Mouse (Mus musculus): ENCODE measurements around the gene 6430571L13Rik. TPM values are rescaled to one million over a fixed set of nuclear protein-coding genes. Genes with fewer than 3 reads are reported as not detected.
A peak's percentile ranks its signal among the peaks of the same experiment; 100 is the strongest.

Gene 6430571L13Rik
- total and polyA plus RNA-seq, 3 experiments, result 0.09 to 0.72 (median 0.11) TPM

- Histone ChIP-seq H3K36me3 (replicated peaks in 1 of 2; ENCODE audit: control insufficient read depth in 1 of 2, insufficient read depth in 1 of 2, low read length in 1 of 2) (no peaks in the 10 kb centered on the region), H3K27ac (ENCODE audit: insufficient read depth, low read depth) (no peak overlapping the region), H3K27me3 (replicated peaks) (peaks cover 84% of the 10 kb centered on the region), H3K9ac (ENCODE audit: insufficient read depth, low read depth) (no peak overlapping the region), H3K4me1 (ENCODE audit: control insufficient read depth in 1 of 2, insufficient read depth in 2 of 2) (peaks cover 3 to 7% of the 10 kb centered on the region in 2 experiments; a peak in 3 of 4 replicates), H3K79me2 (replicated peaks; ENCODE audit: control insufficient read depth, extremely low read depth, insufficient read depth, poor library complexity, severe bottlenecking) (no peaks in the 10 kb centered on the region), H3K4me2 (ENCODE audit: insufficient read depth, low read depth, poor library complexity, severe bottlenecking) (no peak overlapping the region), H3K9me3 (replicated peaks; ENCODE audit: low read length) (no peaks in the 10 kb centered on the region), H3K4me3 (replicated peaks in 1 of 3; ENCODE audit: low read depth in 2 of 3, low read length in 2 of 3, poor library complexity in 1 of 3) (no peak overlapping the region)
- DNase-seq (ENCODE audit: extremely low read depth), result peak; percentile 8
- in situ Hi-C loops (cut with MboI; ENCODE audit: low pct_ligation_motif_present, low pct_unique_long_range_greater_than_20kb, low sequenced_read_pairs) (no loop called here), dilution Hi-C loops (cut with MboI; ENCODE audit: extremely low pct_ligation_motif_present, extremely low pct_unique_long_range_greater_than_20kb, low sequenced_read_pairs) (no loop called here)
- TF ChIP-seq IRF4 (IDR thresholded peaks at IDR 0.05; ENCODE audit: low read depth, low read length) (no peak), ZNF384 (IDR thresholded peaks at IDR 0.05; ENCODE audit: low read depth, low read length) (no peak), EP300 (IDR thresholded peaks at IDR 0.05; ENCODE audit: low read length) (no peak), CTCF (conservative IDR thresholded peaks at IDR 0.05 in 1 of 2, IDR thresholded peaks at IDR 0.05 in 1 of 2; ENCODE audit: low read depth in 2 of 2, low read length in 2 of 2) (peak; percentile 11 to 52; a peak in 2 of 4 replicates), MEF2A (IDR thresholded peaks at IDR 0.05; ENCODE audit: borderline replicate concordance, low read depth, low read length) (no peak), JUND (conservative IDR thresholded peaks at IDR 0.05; ENCODE audit: low read depth, low read length) (no peak), SMC3 (IDR thresholded peaks at IDR 0.05; ENCODE audit: low read depth, low read length) (peak; percentile 20), ELF1 (IDR thresholded peaks at IDR 0.05; ENCODE audit: low read depth, low read length) (no peak), TBP (conservative IDR thresholded peaks at IDR 0.05; ENCODE audit: low read depth, low read length) (no peak), BHLHE40 (IDR thresholded peaks at IDR 0.05; ENCODE audit: low read depth, low read length) (no peak), CHD2 (IDR thresholded peaks at IDR 0.05; ENCODE audit: low read length) (no peak)
Measured at GRCm38 (mm10) chr9:107396397-107396796, 56.0 kb downstream of the 6430571L13Rik start.

- Histone ChIP-seq H3K4me1 (ENCODE audit: control insufficient read depth in 1 of 2, insufficient read depth in 2 of 2) (peaks cover 3 to 7% of the 10 kb centered on the region in 2 experiments; a peak in 3 of 4 replicates), H3K79me2 (replicated peaks; ENCODE audit: control insufficient read depth, extremely low read depth, insufficient read depth, poor library complexity, severe bottlenecking) (no peaks in the 10 kb centered on the region), H3K4me3 (replicated peaks in 1 of 3; ENCODE audit: low read depth in 2 of 3, low read length in 2 of 3, poor library complexity in 1 of 3) (no peak overlapping the region), H3K9me3 (replicated peaks; ENCODE audit: low read length) (no peaks in the 10 kb centered on the region), H3K9ac (ENCODE audit: insufficient read depth, low read depth) (no peak overlapping the region), H3K4me2 (ENCODE audit: insufficient read depth, low read depth, poor library complexity, severe bottlenecking) (no peak overlapping the region), H3K27ac (ENCODE audit: insufficient read depth, low read depth) (no peak overlapping the region), H3K36me3 (replicated peaks in 1 of 2; ENCODE audit: control insufficient read depth in 1 of 2, insufficient read depth in 1 of 2, low read length in 1 of 2) (no peaks in the 10 kb centered on the region), H3K27me3 (replicated peaks) (peaks cover 86% of the 10 kb centered on the region)
- TF ChIP-seq RAD21 (IDR thresholded peaks at IDR 0.05; ENCODE audit: low read depth, low read length) (no peak), SMC3 (IDR thresholded peaks at IDR 0.05; ENCODE audit: low read depth, low read length) (no peak), GABPA (IDR thresholded peaks at IDR 0.05; ENCODE audit: insufficient replicate concordance, low read depth, low read length) (no peak), ZMIZ1 (IDR thresholded peaks at IDR 0.05; ENCODE audit: low read depth, low read length) (no peak), USF2 (conservative IDR thresholded peaks at IDR 0.05; ENCODE audit: low read depth, low read length) (no peak), PAX5 (IDR thresholded peaks at IDR 0.05; ENCODE audit: low read length) (no peak), MXI1 (IDR thresholded peaks at IDR 0.05; ENCODE audit: low read depth, low read length) (no peak), HCFC1 (IDR thresholded peaks at IDR 0.05; ENCODE audit: low read depth, low read length) (no peak), USF1 (IDR thresholded peaks at IDR 0.05; ENCODE audit: low read depth, low read length) (no peak), JUND (conservative IDR thresholded peaks at IDR 0.05; ENCODE audit: low read depth, low read length) (no peak), ZC3H11A (IDR thresholded peaks at IDR 0.05; ENCODE audit: low read depth, low read length) (no peak), NRF1 (IDR thresholded peaks at IDR 0.05; ENCODE audit: low read depth, low read length) (no peak), IRF4 (IDR thresholded peaks at IDR 0.05; ENCODE audit: low read depth, low read length) (no peak)
- in situ Hi-C loops (cut with MboI; ENCODE audit: low pct_ligation_motif_present, low pct_unique_long_range_greater_than_20kb, low sequenced_read_pairs), result no loop called here
- dilution Hi-C loops (cut with MboI; ENCODE audit: extremely low pct_ligation_motif_present, extremely low pct_unique_long_range_greater_than_20kb, low sequenced_read_pairs), result no loop called here
- DNase-seq (ENCODE audit: extremely low read depth), result no peak
Measured at GRCm38 (mm10) chr9:107398968-107399367, 58.6 kb downstream of the 6430571L13Rik start.

Data from CH12.LX (cell line).